Mouse (Mus musculus) CD4-positive, CD25-positive, alpha-beta regulatory T cell, adult 4 months (primary cell): Measurements from ENCODE around the gene Cd180. TPM values are rescaled to one million over a fixed set of nuclear protein-coding genes. Genes with fewer than 3 reads are reported as not detected.
A peak's percentile ranks its signal among the peaks of the same experiment; 100 is the strongest.

ENCODE experiments used
- ATAC-seq: one replicate; pipeline ENCODE4 v1.8.0; 2017
- polyA plus RNA-seq, 2 experiments: library from polyadenylated mRNA; unstranded; fragments of 100-300 nt; shearing (Covaris generic); gene quantifications; one replicate each; pipeline ENCODE4 v1.2.1; 2017

The Cd180 gene
- polyA plus RNA-seq, 2 experiments from 2014 or later: 0.28 to 1.9 TPM

GRCm38 (mm10) chr13:102744481-102745269, 51.3 kb downstream of the Cd180 start:
- peak; percentile 71 for ATAC-seq

GRCm38 (mm10) chr13:102745270-102745600, 51.9 kb downstream of the Cd180 start:
- peak; percentile 32 for ATAC-seq

- ATAC-seq: no peak
Measured at GRCm38 (mm10) chr13:102745626-102746342, 52.4 kb downstream of the Cd180 start.

- ATAC-seq: no peak
Measured at GRCm38 (mm10) chr13:102746803-102747561, 53.6 kb downstream of the Cd180 start.

GRCm38 (mm10) chr13:102749194-102749593, 55.8 kb downstream of the Cd180 start:
- no peak for ATAC-seq

- no peak for ATAC-seq
Measured at GRCm38 (mm10) chr13:102749891-102750290, 56.5 kb downstream of the Cd180 start.

GRCm38 (mm10) chr13:102753714-102754556, 60.6 kb downstream of the Cd180 start:
- no peak for ATAC-seq

GRCm38 (mm10) chr13:102755124-102755523, 61.8 kb downstream of the Cd180 start:
- ATAC-seq: no peak

GRCm38 (mm10) chr13:102756071-102756470, 62.7 kb downstream of the Cd180 start:
- no peak for ATAC-seq

- no peak for ATAC-seq
Measured at GRCm38 (mm10) chr13:102758021-102758420, 64.7 kb downstream of the Cd180 start.

- no peak for ATAC-seq
Measured at GRCm38 (mm10) chr13:102761410-102761809, 68.1 kb downstream of the Cd180 start.

GRCm38 (mm10) chr13:102762203-102762602, 68.8 kb downstream of the Cd180 start:
- ATAC-seq: no peak

GRCm38 (mm10) chr13:102764218-102764617, 70.9 kb downstream of the Cd180 start:
- no peak for ATAC-seq

- ATAC-seq: no peak
Measured at GRCm38 (mm10) chr13:102765216-102765615, 71.9 kb downstream of the Cd180 start.

GRCm38 (mm10) chr13:102767110-102767509, 73.8 kb downstream of the Cd180 start:
- ATAC-seq: no peak

GRCm38 (mm10) chr13:102768512-102768911, 75.2 kb downstream of the Cd180 start:
- no peak for ATAC-seq

GRCm38 (mm10) chr13:102770194-102770593, 76.8 kb downstream of the Cd180 start:
- ATAC-seq: no peak

GRCm38 (mm10) chr13:102773169-102773568, 79.8 kb downstream of the Cd180 start:
- no peak for ATAC-seq

GRCm38 (mm10) chr13:102774786-102775201, 81.4 kb downstream of the Cd180 start:
- ATAC-seq: no peak

GRCm38 (mm10) chr13:102775506-102775905, 82.1 kb downstream of the Cd180 start:
- no peak for ATAC-seq

GRCm38 (mm10) chr13:102778859-102779258, 85.5 kb downstream of the Cd180 start:
- ATAC-seq: no peak

- no peak for ATAC-seq
Measured at GRCm38 (mm10) chr13:102779275-102779674, 85.9 kb downstream of the Cd180 start.
